Mouse (Mus musculus): Measurements from ENCODE around the gene Tas2r131.
"Not testable (repeated sequence)": the region's sequence is repeated elsewhere in the genome, so short reads cannot be mapped to it uniquely, and the experiment has no call there.

Tas2r131 gene

GRCm38 (mm10) chr6:132957819-132958218, at the start of gene Tas2r131:
Gene Tas2r131 (minus strand): TSS chr6:132957919.
- DNase-seq: no peak

- DNase-seq: no peak
Measured at GRCm38 (mm10) chr6:132980865-132981264, 23.1 kb upstream of the Tas2r131 start, which contains the start of gene Tas2r109. Gene Tas2r109 (minus strand): TSS chr6:132980965.

- no peak for DNase-seq
Measured at GRCm38 (mm10) chr6:132950802-132951201, 6.9 kb downstream of the Tas2r131 start, which contains the start of gene Tas2r129. Gene Tas2r129 (plus strand): TSS chr6:132951102.

GRCm38 (mm10) chr6:132941376-132941775, 16.3 kb downstream of the Tas2r131 start:
- not testable (repeated sequence) for DNase-seq

GRCm38 (mm10) chr6:132909351-132909750, 48.4 kb downstream of the Tas2r131 start, which contains the start of gene Tas2r125:
Gene Tas2r125 (plus strand): TSS chr6:132909651.
- DNase-seq: no peak

All from cerebellum, postnatal 25 days (tissue).